Mouse (Mus musculus) layer of hippocampus, postnatal 36 days (tissue): ENCODE measurements at regions not wholly inside any gene's neighbourhood (a gene's known extent, or its start where the extent isn't known, plus 50 kb on each side); places are given as distances from the start of the nearest gene placed in this dataset.
A peak's percentile ranks its signal among the peaks of the same experiment; 100 is the strongest.

Experiments
- DNase-seq, 2 experiments: peaks; one replicate each; pipeline ENCODE4 v3.0.0; 2022

DNA sequence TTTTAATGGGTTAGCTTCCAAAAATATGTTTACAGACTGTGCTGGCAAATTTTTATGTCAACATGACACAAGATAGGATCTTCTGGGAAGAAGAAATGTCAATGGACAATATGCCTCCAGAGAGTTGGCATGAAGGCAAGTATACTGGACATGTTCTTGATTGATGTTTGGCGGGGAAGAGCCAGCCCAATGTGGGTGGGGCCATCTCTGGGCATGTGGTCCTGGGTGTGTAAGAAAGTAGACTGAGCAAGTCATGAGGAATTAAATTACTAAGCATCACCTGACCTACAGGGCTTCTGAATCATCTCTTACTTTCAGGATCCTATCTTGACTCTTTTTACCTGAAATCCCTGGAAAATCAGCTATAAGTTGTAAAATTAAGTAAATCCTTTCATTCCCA is 525.0 kb upstream of the Grm7 start:
- DNase-seq: no peak

GRCm38 (mm10) chr6:110132271-110132670 is 513.1 kb upstream of the Grm7 start:
- no peak for DNase-seq

GRCm38 (mm10) chr6:110133587-110133986 is 511.8 kb upstream of the Grm7 start:
- no peak for DNase-seq

GRCm38 (mm10) chr6:110137043-110137650 is 508.2 kb upstream of the Grm7 start:
- peak; percentile 23 to 34 for DNase-seq

DNA sequence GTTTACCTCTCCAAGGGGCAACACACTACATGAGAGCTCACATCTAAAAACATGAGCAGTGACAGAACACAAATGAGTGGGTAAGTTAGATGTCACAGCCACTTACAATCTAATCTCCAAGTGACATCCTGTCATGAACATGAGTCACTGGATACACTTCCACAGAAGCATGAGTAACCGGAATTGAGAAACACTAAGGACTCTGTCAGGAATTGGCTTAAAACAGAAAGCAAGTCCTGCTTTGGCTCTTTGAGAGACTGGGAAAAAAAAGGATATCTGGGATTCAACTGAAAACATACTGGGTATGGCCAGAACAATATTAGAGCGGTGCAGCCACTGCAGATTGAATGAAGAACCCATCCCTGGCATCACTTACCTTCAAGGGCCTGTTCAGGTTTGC is 506.0 kb upstream of the Grm7 start:
- no peak for DNase-seq

DNA sequence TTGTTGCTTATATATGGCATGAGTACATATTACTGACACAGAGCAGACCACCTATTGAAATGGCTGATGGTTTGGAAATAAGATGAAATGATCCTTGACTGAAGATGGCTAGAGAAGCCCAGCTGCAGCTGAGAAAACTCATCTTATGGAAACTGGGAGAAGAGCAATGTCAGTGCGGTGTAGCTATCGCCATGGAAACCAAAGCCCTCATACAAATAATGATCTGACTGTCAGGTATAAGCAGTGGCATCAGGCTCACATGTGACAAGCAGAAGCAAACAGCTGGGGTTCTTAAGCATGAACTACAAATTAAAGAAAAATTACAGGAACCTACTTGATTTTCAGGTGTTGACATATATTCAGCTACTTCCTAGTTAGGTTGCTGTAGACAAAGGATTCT is 476.8 kb upstream of the Grm7 start:
- DNase-seq: no peak

- DNase-seq: peak in 1 of 2 experiments; percentile 18
Observed at GRCm38 (mm10) chr6:110205973-110206372, 439.4 kb upstream of the Grm7 start.

DNA sequence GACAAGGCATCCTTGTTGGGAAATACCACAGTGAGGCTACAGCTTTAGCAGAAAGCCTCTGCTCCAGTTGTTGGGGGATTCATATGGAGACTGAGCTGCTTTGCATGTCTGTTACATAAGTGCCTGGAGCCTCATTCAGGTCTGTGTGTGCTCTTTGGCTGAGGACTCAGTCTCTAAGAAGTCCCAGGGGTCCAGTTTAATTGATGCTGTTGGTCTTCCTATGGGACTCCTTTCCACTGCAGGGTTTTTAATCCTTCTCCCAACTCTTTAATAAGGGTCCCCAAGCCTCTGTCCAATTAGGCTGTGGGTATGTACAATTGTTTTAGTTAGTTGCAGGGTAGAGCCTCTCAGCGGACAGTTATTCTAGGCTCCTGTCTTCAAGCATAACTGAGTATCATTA is 436.6 kb upstream of the Grm7 start:
- DNase-seq: no peak

DNA sequence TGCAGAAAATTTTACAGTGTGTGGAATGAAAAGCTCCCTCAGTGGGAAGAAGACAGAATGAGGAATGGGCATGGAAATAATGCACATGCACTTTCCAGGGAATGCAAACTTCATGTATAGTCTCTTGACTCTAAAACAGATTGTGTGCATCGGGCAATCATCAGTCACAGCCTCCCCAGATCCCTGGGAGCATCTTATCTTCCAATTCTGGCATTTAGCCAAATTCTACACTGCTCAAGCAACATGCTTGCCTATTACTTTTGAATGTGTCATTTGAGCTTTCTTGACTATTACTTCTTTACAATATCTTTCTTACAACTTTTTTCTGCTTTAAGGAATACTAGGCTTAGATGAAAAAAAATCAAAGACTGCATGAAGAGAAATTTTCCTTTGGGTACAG is 397.9 kb upstream of the Grm7 start:
- no peak for DNase-seq

- no peak for DNase-seq
Observed at GRCm38 (mm10) chr6:110296549-110296948, 348.8 kb upstream of the Grm7 start.
